Mouse (Mus musculus): ENCODE data around the gene Abhd6. TPM values are rescaled to one million over a fixed set of nuclear protein-coding genes. Genes with fewer than 3 reads are reported as not detected.
A peak's percentile ranks its signal among the peaks of the same experiment; 100 is the strongest.

Gene Abhd6
- polyA plus RNA-seq, 1 experiment from 2014 or later: 12.5 TPM

GRCm38 (mm10) chr14:8054310-8055102 is 51.8 kb downstream of the Abhd6 start:
- H3K27me3 ChIP-seq (ENCODE audit: control insufficient read depth, insufficient read depth, low read depth, low read length): no peaks in the 10 kb centered on the region
- H3K27ac ChIP-seq (ENCODE audit: low read length): no peak overlapping the region
- peak; percentile 79 for ATAC-seq (ENCODE audit: low read depth)
- no peak overlapping the region for H3K9ac ChIP-seq (ENCODE audit: low read length)
- H3K36me3 ChIP-seq (ENCODE audit: control insufficient read depth, insufficient read depth, low read length): no peaks in the 10 kb centered on the region
- no peaks in the 10 kb centered on the region for H3K4me1 ChIP-seq (replicated peaks; ENCODE audit: control insufficient read depth, insufficient read depth, low read length)
- H3K9me3 ChIP-seq (ENCODE audit: control insufficient read depth, low read length): no peaks in the 10 kb centered on the region
- H3K4me3 ChIP-seq (ENCODE audit: low read length): no peak overlapping the region
- WGBS: 43% methylated on average over 17 of the region's 17 CpGs
- H3K4me2 ChIP-seq (ENCODE audit: low read depth, low read length): no peak overlapping the region

- no peak overlapping the region for H3K4me2 ChIP-seq (ENCODE audit: low read depth, low read length)
- no peak overlapping the region for H3K4me3 ChIP-seq (ENCODE audit: low read length)
- H3K27me3 ChIP-seq (ENCODE audit: control insufficient read depth, insufficient read depth, low read depth, low read length): no peaks in the 10 kb centered on the region
- no peaks in the 10 kb centered on the region for H3K9me3 ChIP-seq (ENCODE audit: control insufficient read depth, low read length)
- H3K9ac ChIP-seq (ENCODE audit: low read length): no peak overlapping the region
- H3K27ac ChIP-seq (ENCODE audit: low read length): no peak overlapping the region
- no peaks in the 10 kb centered on the region for H3K36me3 ChIP-seq (ENCODE audit: control insufficient read depth, insufficient read depth, low read length)
- H3K4me1 ChIP-seq (replicated peaks; ENCODE audit: control insufficient read depth, insufficient read depth, low read length): no peaks in the 10 kb centered on the region
- ATAC-seq (ENCODE audit: low read depth): no peak
- WGBS: 88% methylated on average over 5 of the region's 5 CpGs
These were observed 53.4 kb downstream of the Abhd6 start for GRCm38 (mm10) chr14:8056076-8056475.

- ATAC-seq (ENCODE audit: low read depth): no peak
- 83% methylated on average over 7 of the region's 7 CpGs for WGBS
- Histone ChIP-seq H3K4me3 (ENCODE audit: low read length) (no peak overlapping the region), H3K4me2 (ENCODE audit: low read depth, low read length) (no peak overlapping the region), H3K9me3 (ENCODE audit: control insufficient read depth, low read length) (no peaks in the 10 kb centered on the region), H3K36me3 (ENCODE audit: control insufficient read depth, insufficient read depth, low read length) (no peaks in the 10 kb centered on the region), H3K27ac (ENCODE audit: low read length) (no peak overlapping the region), H3K27me3 (ENCODE audit: control insufficient read depth, insufficient read depth, low read depth, low read length) (no peaks in the 10 kb centered on the region), H3K9ac (ENCODE audit: low read length) (no peak overlapping the region), H3K4me1 (replicated peaks; ENCODE audit: control insufficient read depth, insufficient read depth, low read length) (no peaks in the 10 kb centered on the region)
These were observed 57.2 kb downstream of the Abhd6 start for GRCm38 (mm10) chr14:8059938-8060337.

GRCm38 (mm10) chr14:8062076-8062475 is 59.4 kb downstream of the Abhd6 start:
- Histone ChIP-seq H3K4me2 (ENCODE audit: low read depth, low read length) (no peak overlapping the region), H3K27ac (ENCODE audit: low read length) (no peak overlapping the region), H3K4me1 (replicated peaks; ENCODE audit: control insufficient read depth, insufficient read depth, low read length) (no peaks in the 10 kb centered on the region), H3K9me3 (ENCODE audit: control insufficient read depth, low read length) (no peaks in the 10 kb centered on the region), H3K27me3 (ENCODE audit: control insufficient read depth, insufficient read depth, low read depth, low read length) (no peaks in the 10 kb centered on the region), H3K9ac (ENCODE audit: low read length) (no peak overlapping the region), H3K4me3 (ENCODE audit: low read length) (no peak overlapping the region), H3K36me3 (ENCODE audit: control insufficient read depth, insufficient read depth, low read length) (no peaks in the 10 kb centered on the region)
- no peak for ATAC-seq (ENCODE audit: low read depth)
- WGBS: 19% methylated on average over 3 of the region's 3 CpGs

GRCm38 (mm10) chr14:8062537-8063301 is 60.0 kb downstream of the Abhd6 start:
- ATAC-seq (ENCODE audit: low read depth): no peak
- H3K4me2 ChIP-seq (ENCODE audit: low read depth, low read length): no peak overlapping the region
- H3K27ac ChIP-seq (ENCODE audit: low read length): no peak overlapping the region
- H3K36me3 ChIP-seq (ENCODE audit: control insufficient read depth, insufficient read depth, low read length): no peaks in the 10 kb centered on the region
- H3K4me1 ChIP-seq (replicated peaks; ENCODE audit: control insufficient read depth, insufficient read depth, low read length): no peaks in the 10 kb centered on the region
- H3K27me3 ChIP-seq (ENCODE audit: control insufficient read depth, insufficient read depth, low read depth, low read length): no peaks in the 10 kb centered on the region
- no peaks in the 10 kb centered on the region for H3K9me3 ChIP-seq (ENCODE audit: control insufficient read depth, low read length)
- no peak overlapping the region for H3K9ac ChIP-seq (ENCODE audit: low read length)
- no peak overlapping the region for H3K4me3 ChIP-seq (ENCODE audit: low read length)
- 59% methylated on average over 3 of the region's 3 CpGs for WGBS

GRCm38 (mm10) chr14:8063835-8064785 is 61.4 kb downstream of the Abhd6 start:
- H3K4me3 ChIP-seq (ENCODE audit: low read length): no peak overlapping the region
- H3K27ac ChIP-seq (ENCODE audit: low read length): no peak overlapping the region
- no peaks in the 10 kb centered on the region for H3K27me3 ChIP-seq (ENCODE audit: control insufficient read depth, insufficient read depth, low read depth, low read length)
- H3K9ac ChIP-seq (ENCODE audit: low read length): no peak overlapping the region
- no peak for ATAC-seq (ENCODE audit: low read depth)
- H3K4me1 ChIP-seq (replicated peaks; ENCODE audit: control insufficient read depth, insufficient read depth, low read length): no peaks in the 10 kb centered on the region
- H3K4me2 ChIP-seq (ENCODE audit: low read depth, low read length): no peak overlapping the region
- H3K9me3 ChIP-seq (ENCODE audit: control insufficient read depth, low read length): no peaks in the 10 kb centered on the region
- 84% methylated on average over 8 of the region's 8 CpGs for WGBS
- no peaks in the 10 kb centered on the region for H3K36me3 ChIP-seq (ENCODE audit: control insufficient read depth, insufficient read depth, low read length)

- Histone ChIP-seq H3K27ac (ENCODE audit: low read length) (peak within 1 kb of the TSS; percentile 95), H3K36me3 (ENCODE audit: control insufficient read depth, insufficient read depth, low read length) (peaks cover 8% of the 10 kb centered on the region; the same call in 1 of the 2 replicates), H3K4me1 (replicated peaks; ENCODE audit: control insufficient read depth, insufficient read depth, low read length) (peaks cover 11% of the 10 kb centered on the region), H3K9me3 (ENCODE audit: control insufficient read depth, low read length) (no peaks in the 10 kb centered on the region), H3K4me2 (ENCODE audit: low read depth, low read length) (peak within 1 kb of the TSS; percentile 89), H3K9ac (ENCODE audit: low read length) (peak within 1 kb of the TSS; percentile 72), H3K4me3 (ENCODE audit: low read length) (peak within 1 kb of the TSS; percentile 64), H3K27me3 (ENCODE audit: control insufficient read depth, insufficient read depth, low read depth, low read length) (no peaks in the 10 kb centered on the region)
- WGBS: 0% methylated on average over 47 of the region's 47 CpGs
- peak; percentile 98 for ATAC-seq (ENCODE audit: low read depth)
These were observed 77.5 kb downstream of the Abhd6 start, which contains the start of gene Rpp14 for GRCm38 (mm10) chr14:8080165-8080679. Rpp14 (plus strand) TSS chr14:8080367.

- Histone ChIP-seq H3K36me3 (ENCODE audit: control insufficient read depth, insufficient read depth, low read length) (peaks cover 10% of the 10 kb centered on the region; the same call in 1 of the 2 replicates), H3K4me1 (replicated peaks; ENCODE audit: control insufficient read depth, insufficient read depth, low read length) (peaks cover 11% of the 10 kb centered on the region), H3K9me3 (ENCODE audit: control insufficient read depth, low read length) (no peaks in the 10 kb centered on the region), H3K9ac (ENCODE audit: low read length) (peak overlapping the region; percentile 72), H3K4me2 (ENCODE audit: low read depth, low read length) (peak overlapping the region; percentile 89), H3K27ac (ENCODE audit: low read length) (peak overlapping the region; percentile 95), H3K27me3 (ENCODE audit: control insufficient read depth, insufficient read depth, low read depth, low read length) (no peaks in the 10 kb centered on the region), H3K4me3 (ENCODE audit: low read length) (peak overlapping the region; percentile 64)
- ATAC-seq (ENCODE audit: low read depth): peak; percentile 63; the same call in 1 of the 2 replicates
- 2% methylated on average over 11 of the region's 11 CpGs for WGBS
These were observed 78.0 kb downstream of the Abhd6 start for GRCm38 (mm10) chr14:8080718-8081117.

Measured in lung, embryonic 16.5 days (tissue).